ENCODE assay signal across 8 mouse cellular contexts in genomic region chr1:20450074-20450473, GRCm38 (mm10).
DNase-seq lines count a peak whose midpoint lies in the region; ATAC-seq lines count a peak whose summit lies in the region.

No protein-coding gene starts in this region.

- H3K27ac ChIP-seq in heart, embryonic 13.5 days (replicated peaks): no peak overlapping the region

- 28% methylated on average over 10 of the region's 10 CpGs for WGBS in heart, embryonic 13.5 days

- 0 out of 2 replicates have a peak overlapping the region, but pooled peaks have one; percentile 16 for H3K4me2 ChIP-seq in heart, embryonic 13.5 days

- no peaks in the 10 kb centered on the region for H3K27me3 ChIP-seq in heart, embryonic 13.5 days (replicated peaks)

- ATAC-seq in heart, embryonic 13.5 days (ENCODE audit: extremely low read depth, insufficient number of reproducible peaks, low FRiP score, low TSS enrichment): no peak

- no peaks in the 10 kb centered on the region for H3K9me3 ChIP-seq in heart, embryonic 13.5 days

- no peak for DNase-seq in heart, adult 18-20 months
- DNase-seq in Muller cell, postnatal 12 days (ENCODE audit: inconsistent ontology term): peak; percentile 50
- peak; percentile 30 for DNase-seq in fat pad, adult 2 months (ENCODE audit: extremely low read depth, low read depth, low spot score)
- peak; percentile 63 to 70 for DNase-seq in kidney, postnatal 4 days
- DNase-seq in lung, postnatal 4 days: peak; percentile 4 to 15
- DNase-seq in right cerebral cortex, postnatal 4 days: peak; percentile 63
- DNase-seq in gastrocnemius, adult 8-10 months (ENCODE audit: low spot score in 2 of 2): no peak

- no peaks in the 10 kb centered on the region for H3K36me3 ChIP-seq in heart, embryonic 13.5 days

- no peak overlapping the region for H3K9ac ChIP-seq in heart, embryonic 13.5 days

- H3K4me3 ChIP-seq in heart, embryonic 13.5 days: no peak overlapping the region

- no peaks in the 10 kb centered on the region for H3K4me1 ChIP-seq in heart, embryonic 13.5 days

Comparison
In these comparisons a context has a peak if more than half of its experiments do, and no peak if none do; other contexts are left out.
1. DNase-seq: peak in Muller cell, postnatal 12 days (single experiment), fat pad, adult 2 months (single experiment), kidney, postnatal 4 days (2 of 2), lung, postnatal 4 days (2 of 2) and right cerebral cortex, postnatal 4 days (single experiment); none in heart, adult 18-20 months (0 of 2) and gastrocnemius, adult 8-10 months (0 of 2).